Mouse (Mus musculus) kidney, adult 11 months (tissue): ENCODE data around the gene Il6ra.

Experiments
- DNase-seq: peaks from one replicate; pipeline ENCODE4 v3.0.0; 2022

The Il6ra gene

GRCm38 (mm10) chr3:89912543-89913391 lies at the start of gene Il6ra:
Il6ra (minus strand) TSS chr3:89913196.
- DNase-seq = peak; percentile 84

DNA sequence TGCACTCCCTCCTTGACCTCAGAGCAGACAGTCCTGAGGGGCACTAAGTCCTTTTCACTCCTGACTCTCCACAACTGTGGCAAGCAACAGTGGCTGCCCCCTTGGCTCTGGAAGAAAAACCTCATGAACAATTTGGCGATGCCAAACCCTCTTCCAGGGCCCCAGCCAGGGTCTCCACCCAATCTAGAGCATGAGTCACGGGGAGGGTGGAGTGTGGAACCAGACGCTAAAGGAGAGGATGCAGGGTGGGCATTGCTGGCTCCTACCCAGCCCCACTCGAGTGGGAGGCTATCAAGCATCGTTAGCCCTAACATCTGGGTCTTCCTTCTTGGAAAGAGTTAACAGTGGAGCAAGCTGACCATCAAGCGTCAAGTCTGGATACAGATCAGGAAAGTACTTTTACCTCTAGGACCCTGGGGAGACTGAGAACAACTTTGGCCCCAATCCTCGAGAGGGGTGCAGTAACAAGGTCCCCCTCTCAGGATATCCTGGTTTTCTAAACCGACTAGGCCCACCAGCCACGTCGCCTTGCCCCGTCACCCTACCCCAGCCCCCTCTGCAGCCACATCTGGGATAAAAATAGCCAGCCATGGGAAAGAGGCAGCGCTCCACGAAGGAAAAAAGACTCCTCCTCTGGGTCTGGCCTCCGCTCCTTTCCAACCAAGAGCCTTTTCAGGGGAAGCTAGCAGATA lies 49.2 kb upstream of the Il6ra start:
- DNase-seq = no peak

GRCm38 (mm10) chr3:89961436-89961835 lies 48.4 kb upstream of the Il6ra start:
- no peak for DNase-seq

DNA sequence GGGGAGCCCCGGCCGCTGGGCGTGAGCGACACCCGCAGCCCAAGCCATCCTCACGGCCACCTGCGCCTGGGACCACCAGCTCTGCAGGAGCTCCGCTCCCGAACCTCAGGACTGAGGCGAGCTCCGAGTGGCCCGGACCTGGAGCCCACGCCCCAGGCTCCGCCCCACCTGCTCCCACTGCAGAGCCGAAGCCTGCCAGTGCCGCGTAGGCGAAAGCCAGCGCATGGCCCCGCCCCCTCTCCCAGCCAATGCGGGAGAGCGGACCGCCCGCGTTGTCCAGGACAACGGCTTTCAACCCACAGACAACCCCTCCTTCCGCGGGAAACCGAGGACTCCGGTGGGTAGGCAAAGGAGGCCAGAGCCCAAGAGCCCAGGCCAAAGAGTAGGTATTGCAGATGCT lies 47.5 kb upstream of the Il6ra start:
- peak; percentile 90 for DNase-seq

DNA sequence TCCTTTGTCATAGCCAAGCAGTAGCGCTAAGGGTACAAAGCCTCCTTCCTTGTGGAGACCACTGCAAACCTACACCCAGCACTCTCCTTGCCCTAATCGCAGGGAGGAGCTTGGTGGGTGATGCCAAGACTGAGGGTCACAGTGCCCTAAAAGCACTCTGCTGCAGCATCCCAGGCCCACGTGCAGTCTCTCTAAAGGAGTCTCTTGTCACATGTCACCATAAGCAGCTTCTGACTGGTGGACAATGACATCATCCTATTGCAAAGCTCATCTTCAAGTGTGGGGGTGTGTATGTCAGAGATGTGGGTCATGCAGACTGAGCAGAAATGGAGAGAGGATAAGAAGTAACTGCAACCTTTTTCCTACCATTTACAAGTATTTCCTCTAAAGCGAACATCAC lies 46.4 kb upstream of the Il6ra start:
- no peak for DNase-seq

DNA sequence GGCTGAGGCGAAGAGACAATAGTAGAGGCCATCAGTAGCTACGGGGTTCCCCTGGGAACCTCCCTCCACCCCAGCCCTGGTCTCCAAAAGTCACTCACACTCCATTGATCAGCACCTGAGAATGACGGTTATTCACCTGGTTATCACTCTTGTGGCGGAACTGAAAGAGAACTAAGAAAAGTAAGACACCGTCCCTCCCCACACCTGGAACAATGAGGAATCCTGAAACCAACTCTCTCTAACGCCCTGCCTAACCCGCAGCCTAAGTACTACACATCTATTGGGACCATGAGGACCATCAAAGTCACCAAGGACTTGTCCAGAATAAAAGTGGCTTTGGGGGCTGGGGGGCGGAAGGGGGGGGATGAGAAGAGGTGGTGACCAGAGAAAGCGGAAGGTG lies 44.9 kb upstream of the Il6ra start:
- DNase-seq = no peak

GRCm38 (mm10) chr3:89956177-89956971 lies 43.4 kb upstream of the Il6ra start:
- no peak for DNase-seq

DNA sequence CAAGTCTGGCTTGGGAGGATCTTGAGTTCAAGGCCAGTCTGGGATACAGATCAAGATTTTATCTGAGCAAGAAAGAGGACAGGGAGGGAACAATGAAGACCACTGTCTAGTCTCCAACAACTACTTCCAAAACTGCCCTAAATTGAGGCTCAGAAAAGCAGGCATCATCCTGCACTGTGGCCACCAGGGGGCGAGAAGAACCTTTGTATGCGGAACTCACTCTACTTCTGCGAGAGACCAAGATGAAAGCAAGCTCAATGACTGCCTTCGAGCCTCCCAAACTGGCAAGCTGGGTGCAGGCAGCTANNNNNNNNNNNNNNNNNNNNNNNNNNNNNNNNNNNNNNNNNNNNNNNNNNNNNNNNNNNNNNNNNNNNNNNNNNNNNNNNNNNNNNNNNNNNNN lies 40.4 kb upstream of the Il6ra start:
- DNase-seq = peak; percentile 68

DNA sequence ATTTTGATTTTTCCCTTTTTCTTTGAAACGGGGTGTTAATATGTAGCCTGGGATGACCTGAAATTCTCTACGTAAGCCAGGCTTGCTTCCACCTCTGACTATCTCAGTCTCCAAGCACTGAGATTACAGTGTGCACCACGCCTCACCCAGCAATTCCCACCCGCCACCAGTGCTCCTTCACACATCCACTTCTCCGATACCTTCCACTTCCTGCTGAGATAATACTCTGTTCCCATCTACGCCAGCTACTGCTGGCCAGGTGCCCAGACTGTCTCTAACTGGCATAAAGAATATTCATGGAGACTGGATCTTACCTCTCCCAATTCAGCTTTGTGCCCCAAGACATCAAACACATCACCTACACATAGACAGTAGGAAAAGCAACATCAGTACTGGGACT lies 35.7 kb upstream of the Il6ra start:
- no peak for DNase-seq

GRCm38 (mm10) chr3:89948021-89948420 lies 35.0 kb upstream of the Il6ra start:
- no peak for DNase-seq

DNA sequence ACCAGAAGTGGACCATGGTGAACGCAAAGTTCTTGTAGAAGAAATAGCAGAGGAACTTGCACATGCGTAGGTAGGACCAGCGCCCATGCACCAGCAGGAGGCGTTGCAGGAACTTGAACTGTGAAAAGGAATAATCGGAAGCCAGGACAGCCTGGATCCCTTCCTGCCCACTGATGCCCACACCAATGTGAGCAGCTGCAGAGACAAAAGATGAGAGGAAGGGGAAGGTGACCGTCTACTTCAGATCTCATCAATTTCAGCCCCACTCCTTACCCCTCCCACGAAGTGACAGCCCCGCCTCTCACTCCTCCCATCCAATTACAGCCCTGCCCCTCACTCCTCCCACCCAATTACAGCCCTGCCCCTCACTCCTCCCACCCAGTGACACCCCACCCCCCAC lies 32.0 kb upstream of the Il6ra start:
- no peak for DNase-seq

GRCm38 (mm10) chr3:89942894-89943293 lies 29.9 kb upstream of the Il6ra start:
- no peak for DNase-seq

GRCm38 (mm10) chr3:89936495-89936894 lies 23.5 kb upstream of the Il6ra start:
- no peak for DNase-seq

- DNase-seq = no peak
Observed at GRCm38 (mm10) chr3:89932925-89933324, 19.9 kb upstream of the Il6ra start.

DNA sequence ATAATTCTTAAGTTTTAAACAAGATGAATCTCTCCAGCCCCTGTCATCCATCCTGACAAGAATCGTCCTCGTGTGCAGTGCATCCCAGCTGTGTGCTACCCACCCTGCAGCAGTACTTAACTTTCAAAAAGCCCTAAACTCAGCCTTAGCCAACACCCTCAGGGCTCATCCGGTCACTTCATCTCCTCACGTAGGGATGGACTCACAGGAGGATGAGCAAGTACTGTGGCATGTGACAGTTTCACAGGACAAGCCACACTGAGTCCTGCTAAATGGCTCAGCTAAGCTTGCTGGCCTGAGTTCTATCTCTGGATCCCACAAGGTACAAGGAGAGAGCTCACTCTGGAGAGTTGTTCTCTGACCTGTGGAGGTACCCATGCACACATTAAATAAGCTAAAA lies 16.0 kb upstream of the Il6ra start:
- no peak for DNase-seq

GRCm38 (mm10) chr3:89926440-89926839 lies 13.4 kb upstream of the Il6ra start:
- no peak for DNase-seq

DNA sequence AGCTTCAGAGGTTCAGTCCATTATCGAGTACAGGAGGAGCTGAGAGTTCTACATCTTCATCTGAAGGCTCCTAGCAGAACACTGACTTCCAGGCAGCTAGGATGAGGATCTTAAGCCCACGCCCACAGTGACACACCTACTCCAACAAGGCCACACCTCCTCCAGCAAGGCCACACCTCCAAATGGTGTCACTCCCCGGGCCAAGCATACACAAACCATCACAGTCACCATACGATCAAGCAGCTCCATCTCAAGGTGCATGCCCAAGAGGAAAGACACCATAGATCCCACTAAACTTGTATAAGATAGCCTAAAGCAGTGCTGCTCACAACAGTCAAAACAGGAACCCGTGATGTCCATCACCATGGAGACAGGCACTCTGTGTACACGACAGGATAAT lies 7.7 kb upstream of the Il6ra start:
- DNase-seq = no peak

DNA sequence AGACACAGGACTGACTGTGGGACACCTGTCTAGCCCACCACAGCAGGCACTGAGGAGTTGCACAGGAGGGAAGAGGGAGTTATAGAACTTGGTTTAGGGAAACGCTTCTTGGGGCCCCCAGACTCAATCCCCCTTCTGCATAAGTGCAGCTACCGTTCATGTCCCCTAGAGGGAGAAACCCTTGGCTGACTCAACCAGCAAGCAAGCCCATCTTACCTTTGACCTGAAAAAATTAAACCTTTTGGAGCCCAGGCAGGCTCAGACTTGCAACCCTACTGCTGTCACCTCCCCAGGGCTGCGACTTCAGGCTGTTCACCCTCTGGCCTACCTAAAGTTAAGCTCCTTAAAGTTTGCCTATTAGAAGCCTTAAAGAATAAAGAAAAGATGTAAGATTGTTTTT lies 4.4 kb upstream of the Il6ra start:
- DNase-seq = no peak

GRCm38 (mm10) chr3:89916622-89917021 lies 3.6 kb upstream of the Il6ra start:
- DNase-seq = no peak

DNA sequence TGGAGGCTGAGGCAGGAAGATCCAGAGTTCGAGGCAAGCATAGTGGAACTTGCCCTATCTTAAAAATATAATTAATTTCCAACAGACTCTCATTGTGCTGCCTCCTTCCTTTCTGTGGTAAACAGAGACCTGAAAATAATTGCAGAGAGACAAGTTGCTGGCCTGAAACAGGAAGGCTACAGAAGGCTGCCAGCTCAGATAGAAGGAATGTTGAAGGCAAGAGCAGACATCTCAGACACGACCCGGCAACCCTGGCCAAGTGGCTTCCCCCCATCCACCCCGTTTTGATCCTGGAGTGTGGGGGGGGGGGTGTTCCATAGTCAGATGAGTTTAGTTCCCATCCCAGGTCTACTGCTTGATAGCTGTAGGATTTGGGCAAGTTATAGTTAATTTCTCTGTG lies 1.7 kb upstream of the Il6ra start:
- DNase-seq = no peak

DNA sequence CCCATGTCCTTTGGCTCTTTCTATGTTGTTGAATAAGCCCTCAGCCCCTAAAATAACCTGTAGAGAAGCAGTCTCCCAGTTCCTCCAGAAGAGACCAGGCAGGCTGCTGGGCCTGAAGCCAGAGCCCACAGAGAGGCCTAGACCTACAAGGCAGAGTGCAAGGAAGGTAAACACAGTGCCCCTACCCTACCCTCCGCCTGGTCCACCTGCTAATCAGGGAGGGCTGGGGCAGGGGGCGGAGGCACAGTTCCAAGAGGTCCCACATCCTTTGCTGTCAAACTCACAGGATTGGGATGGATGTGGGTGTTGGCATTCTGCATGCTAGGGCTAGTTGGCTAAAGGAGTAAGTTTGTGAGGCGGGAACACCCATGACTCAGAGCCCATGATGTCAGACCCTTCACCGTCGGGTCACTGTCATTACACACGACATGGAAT lies 871 bp downstream of the Il6ra start:
- peak; percentile 10 for DNase-seq

DNA sequence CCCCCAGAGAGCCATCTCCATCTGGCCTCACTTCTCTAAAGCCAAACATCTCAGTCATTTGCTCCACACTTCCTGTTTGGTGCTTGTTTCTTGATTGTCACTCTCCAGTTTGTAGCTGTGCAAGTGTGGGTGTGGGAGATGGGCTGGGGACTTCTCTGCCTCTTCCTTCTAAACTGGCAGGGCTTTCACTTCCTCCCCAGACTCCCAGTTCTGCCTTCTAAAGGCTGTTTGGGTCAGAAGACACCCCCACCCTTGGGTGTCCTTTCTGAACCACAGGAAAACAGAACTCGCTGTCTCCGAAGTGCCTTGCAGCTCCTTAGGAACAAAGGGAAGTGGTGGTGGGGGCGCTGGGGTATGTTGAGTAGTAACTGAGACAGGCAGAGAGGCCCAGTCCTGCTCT lies 1.8 kb downstream of the Il6ra start:
- peak; percentile 25 for DNase-seq

DNA sequence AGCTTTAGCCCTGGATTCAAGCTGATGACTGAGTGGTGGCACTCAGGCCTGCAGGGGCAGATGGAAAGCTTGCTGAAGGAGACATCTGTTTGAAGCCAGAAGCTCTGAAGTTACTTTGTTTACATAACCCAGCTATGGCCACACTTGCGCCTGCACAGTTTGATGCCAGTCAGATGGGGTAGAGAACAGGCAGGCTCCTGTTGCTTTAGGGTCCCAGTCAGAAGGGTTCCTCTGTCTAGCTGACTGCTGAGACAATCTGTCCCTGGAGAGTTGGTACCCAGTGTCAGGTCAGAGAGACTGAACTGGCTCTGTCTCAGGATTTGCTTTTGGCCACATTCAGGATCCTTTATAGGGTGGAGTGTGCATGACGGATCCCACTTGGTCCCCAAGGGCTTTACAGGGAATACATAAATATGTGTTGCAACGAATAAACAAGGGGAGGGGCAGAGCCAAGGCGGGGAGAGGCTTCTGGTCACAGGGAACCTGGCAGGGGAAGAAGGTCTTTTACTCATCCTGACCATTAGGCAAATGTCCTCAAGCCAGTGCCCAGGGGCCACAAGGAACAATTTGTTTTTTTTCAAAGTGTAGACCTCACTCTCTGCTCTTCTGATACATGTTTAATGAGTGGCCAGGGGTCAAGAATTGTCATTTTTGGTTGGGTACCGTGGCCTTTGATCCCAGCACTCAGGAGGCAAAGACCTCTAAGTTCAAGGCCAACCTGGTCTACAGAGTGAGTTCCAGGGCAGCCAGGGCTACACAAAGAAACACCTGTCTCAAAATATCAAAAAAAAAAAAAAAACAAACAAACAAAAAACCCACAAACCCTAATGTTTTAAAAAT lies 3.1 kb downstream of the Il6ra start:
- no peak for DNase-seq
